Mouse (Mus musculus) liver, adult 2 months (tissue): Measurements from ENCODE around the gene Tent5c.

ENCODE experiments used
- CTCF ChIP-seq: fragments of 200-500 bp; IDR thresholded peaks from 2 replicates; pipeline ENCODE4 v1.5.1; 2011; ENCODE audit warnings: low read depth, low read length, control low read depth
- POLR2A ChIP-seq: fragments of 200-500 bp; IDR thresholded peaks from 2 replicates; pipeline ENCODE4 v1.6.1; 2011; ENCODE audit warnings: low read length, control low read depth; ENCODE audit not compliant: insufficient read depth; ENCODE audit errors: extremely low read depth

DNA sequence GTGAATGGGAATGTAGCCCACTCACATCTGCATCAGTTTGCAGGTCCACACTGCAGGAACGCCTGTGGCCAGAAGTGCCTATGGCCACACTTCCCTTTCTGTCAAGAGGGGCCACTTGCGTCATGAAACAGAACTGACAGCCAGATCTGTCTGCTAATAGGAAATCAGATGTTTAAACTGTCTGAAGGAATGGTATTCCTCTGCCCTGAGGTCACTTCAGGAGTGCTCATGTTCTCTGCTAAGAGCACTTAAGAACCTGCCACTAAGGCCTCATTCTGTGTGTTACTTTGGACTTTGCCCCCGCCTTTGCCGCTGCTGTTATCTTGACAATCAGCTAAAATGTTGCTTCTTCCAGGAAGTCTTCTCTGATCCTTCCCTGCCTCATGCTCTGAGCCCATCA lies 48.4 kb downstream of the Tent5c start:
- no peak for TF ChIP-seq CTCF
- TF ChIP-seq POLR2A = no peak
